Mouse (Mus musculus): ENCODE data around the gene Tiam2. TPM values are rescaled to one million over a fixed set of nuclear protein-coding genes. Genes with fewer than 3 reads are reported as not detected.

Gene Tiam2
- polyA plus RNA-seq, 1 experiment from 2014 or later, result 0.56 TPM

DNA sequence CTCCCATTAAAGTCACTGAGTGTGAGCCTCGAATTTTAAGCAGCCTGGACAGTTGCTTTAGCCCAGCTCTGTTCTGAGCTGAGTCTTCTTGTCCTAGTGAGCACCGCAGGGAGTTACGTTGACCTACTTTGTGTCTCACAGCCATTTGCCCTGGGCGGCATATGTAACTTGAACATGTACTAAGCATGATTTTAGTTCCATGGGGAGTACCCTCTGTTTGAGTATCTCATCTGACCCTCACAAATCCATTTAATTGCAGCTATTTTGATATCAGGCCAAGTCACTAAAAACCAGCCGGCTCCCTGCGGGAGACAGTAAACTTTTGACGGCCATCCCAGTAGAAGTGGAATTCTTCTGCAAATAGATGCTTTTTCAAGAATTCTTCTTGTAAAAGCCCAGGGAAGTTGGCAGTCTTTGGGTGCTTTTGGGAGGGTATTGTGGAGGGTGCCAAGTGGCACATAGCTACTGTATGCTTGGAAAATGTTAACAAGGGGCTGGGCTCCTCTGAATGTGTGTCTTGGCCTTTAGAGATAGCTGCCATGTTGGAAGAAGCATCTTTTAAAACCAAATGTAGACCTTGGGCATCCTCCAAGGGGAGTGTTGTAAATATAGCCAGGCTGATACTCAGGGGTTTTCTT lies 10.6 kb downstream of the Tiam2 start:
- 80% methylated on average over 7 of the region's 7 CpGs for WGBS (ENCODE audit: insufficient replicate concordance)
- DNase-seq (no peak), ATAC-seq (no peak)
- Histone ChIP-seq H3K4me1 (ENCODE audit: insufficient read depth) (no peaks in the 10 kb centered on the region), H3K9me3 (ENCODE audit: low read length) (no peaks in the 10 kb centered on the region), H3K9ac (replicated peaks) (no peak overlapping the region), H3K36me3 (replicated peaks; ENCODE audit: insufficient read depth, low read length) (no peaks in the 10 kb centered on the region), H3K4me2 (ENCODE audit: low read depth, low read length) (no peak overlapping the region), H3K4me3 (ENCODE audit: low read depth, low read length) (no peak overlapping the region), H3K27me3 (ENCODE audit: insufficient read depth, low read length) (no peaks in the 10 kb centered on the region), H3K27ac (ENCODE audit: low read depth) (no peak overlapping the region)
- no peak for TF ChIP-seq EP300 (IDR thresholded peaks at IDR 0.05; ENCODE audit: low read depth)
- no peak for TF ChIP-seq CTCF (IDR thresholded peaks at IDR 0.05; ENCODE audit: low read depth)

DNA sequence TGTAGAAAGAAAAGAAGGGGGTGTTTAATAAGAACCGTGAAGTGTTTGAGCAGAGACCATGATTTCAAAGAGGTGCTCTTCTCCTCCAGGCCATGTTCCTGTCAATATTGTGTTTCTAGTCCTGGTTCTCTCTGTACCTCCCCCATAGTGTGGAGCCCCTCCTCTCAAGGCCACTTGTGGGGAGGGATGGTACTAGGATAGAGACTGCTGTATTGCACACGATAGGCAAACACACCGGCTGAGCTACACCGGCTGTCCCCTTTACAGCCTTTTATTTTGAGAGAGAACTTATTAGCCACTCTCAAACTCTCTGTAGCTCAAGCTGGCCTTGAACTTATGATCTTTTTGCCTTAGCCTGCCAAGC lies 11.1 kb downstream of the Tiam2 start:
- Histone ChIP-seq H3K27me3 (ENCODE audit: insufficient read depth, low read length) (no peaks in the 10 kb centered on the region), H3K4me2 (ENCODE audit: low read depth, low read length) (no peak overlapping the region), H3K4me3 (ENCODE audit: low read depth, low read length) (no peak overlapping the region), H3K4me1 (ENCODE audit: insufficient read depth) (no peaks in the 10 kb centered on the region), H3K9ac (replicated peaks) (no peak overlapping the region), H3K27ac (ENCODE audit: low read depth) (no peak overlapping the region), H3K36me3 (replicated peaks; ENCODE audit: insufficient read depth, low read length) (no peaks in the 10 kb centered on the region), H3K9me3 (ENCODE audit: low read length) (no peaks in the 10 kb centered on the region)
- no peak for ATAC-seq
- 74% methylated on average over 4 of the region's 4 CpGs for WGBS (ENCODE audit: insufficient replicate concordance)
- no peak for TF ChIP-seq CTCF (IDR thresholded peaks at IDR 0.05; ENCODE audit: low read depth)
- DNase-seq, result no peak

DNA sequence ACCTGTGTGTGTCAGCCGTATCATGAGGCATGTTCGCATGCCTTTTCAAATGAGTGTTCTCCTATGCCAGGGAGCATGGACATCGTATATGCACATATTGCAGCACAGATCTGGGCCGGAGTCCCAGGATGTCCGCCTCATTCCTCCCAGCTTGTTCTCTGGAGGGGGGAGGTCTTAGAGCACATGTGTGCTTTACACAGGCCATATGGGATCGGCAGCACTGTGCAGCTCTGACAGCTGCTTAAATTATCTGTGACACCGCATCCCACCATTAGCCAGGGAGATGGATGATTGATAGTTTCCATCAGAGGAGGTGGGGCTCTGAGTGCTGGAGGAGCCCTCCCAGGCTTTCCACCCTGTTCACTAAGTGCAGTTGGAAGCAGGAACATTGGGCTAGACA lies 12.4 kb downstream of the Tiam2 start:
- no peak overlapping the region for H3K4me2 ChIP-seq (ENCODE audit: low read depth, low read length)
- TF ChIP-seq EP300 (IDR thresholded peaks at IDR 0.05; ENCODE audit: low read depth) (no peak), CTCF (IDR thresholded peaks at IDR 0.05; ENCODE audit: low read depth) (no peak)
- H3K36me3 ChIP-seq (replicated peaks; ENCODE audit: insufficient read depth, low read length), result no peaks in the 10 kb centered on the region
- 82% methylated on average over 7 of the region's 7 CpGs for WGBS (ENCODE audit: insufficient replicate concordance)
- H3K27me3 ChIP-seq (ENCODE audit: insufficient read depth, low read length), result no peaks in the 10 kb centered on the region
- H3K4me3 ChIP-seq (ENCODE audit: low read depth, low read length), result no peak overlapping the region
- no peaks in the 10 kb centered on the region for H3K4me1 ChIP-seq (ENCODE audit: insufficient read depth)
- H3K9ac ChIP-seq (replicated peaks), result no peak overlapping the region
- ATAC-seq (no peak), DNase-seq (no peak)
- H3K9me3 ChIP-seq (ENCODE audit: low read length), result no peaks in the 10 kb centered on the region
- H3K27ac ChIP-seq (ENCODE audit: low read depth), result no peak overlapping the region

DNA sequence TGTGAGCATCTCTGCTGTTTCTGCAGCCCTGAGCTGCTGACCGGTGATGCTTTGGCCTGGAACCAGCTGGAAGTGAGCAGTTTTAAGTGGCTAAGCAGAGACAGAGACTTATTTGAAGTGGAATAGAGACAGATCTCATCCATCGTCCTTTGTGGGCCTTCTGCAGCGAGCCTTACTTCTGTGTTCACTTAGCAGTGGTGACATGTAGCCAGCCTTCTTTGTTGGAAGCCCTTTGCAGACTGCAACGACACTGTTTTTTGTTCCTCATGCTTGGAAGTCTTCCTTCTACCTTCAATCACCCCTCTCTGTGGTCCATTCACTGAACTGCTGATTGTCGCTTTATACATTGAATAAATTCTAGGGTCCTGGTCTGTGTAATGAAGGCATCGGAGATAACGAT lies 18.5 kb downstream of the Tiam2 start:
- no peaks in the 10 kb centered on the region for H3K36me3 ChIP-seq (replicated peaks; ENCODE audit: insufficient read depth, low read length)
- ATAC-seq, result no peak
- no peak overlapping the region for H3K4me3 ChIP-seq (ENCODE audit: low read depth, low read length)
- H3K4me2 ChIP-seq (ENCODE audit: low read depth, low read length), result no peak overlapping the region
- no peaks in the 10 kb centered on the region for H3K4me1 ChIP-seq (ENCODE audit: insufficient read depth)
- no peak overlapping the region for H3K9ac ChIP-seq (replicated peaks)
- TF ChIP-seq CTCF (IDR thresholded peaks at IDR 0.05; ENCODE audit: low read depth) (no peak), EP300 (IDR thresholded peaks at IDR 0.05; ENCODE audit: low read depth) (no peak)
- H3K27me3 ChIP-seq (ENCODE audit: insufficient read depth, low read length), result no peaks in the 10 kb centered on the region
- DNase-seq, result no peak
- no peaks in the 10 kb centered on the region for H3K9me3 ChIP-seq (ENCODE audit: low read length)
- 82% methylated on average over 7 of the region's 7 CpGs for WGBS (ENCODE audit: insufficient replicate concordance)
- no peak overlapping the region for H3K27ac ChIP-seq (ENCODE audit: low read depth)

DNA sequence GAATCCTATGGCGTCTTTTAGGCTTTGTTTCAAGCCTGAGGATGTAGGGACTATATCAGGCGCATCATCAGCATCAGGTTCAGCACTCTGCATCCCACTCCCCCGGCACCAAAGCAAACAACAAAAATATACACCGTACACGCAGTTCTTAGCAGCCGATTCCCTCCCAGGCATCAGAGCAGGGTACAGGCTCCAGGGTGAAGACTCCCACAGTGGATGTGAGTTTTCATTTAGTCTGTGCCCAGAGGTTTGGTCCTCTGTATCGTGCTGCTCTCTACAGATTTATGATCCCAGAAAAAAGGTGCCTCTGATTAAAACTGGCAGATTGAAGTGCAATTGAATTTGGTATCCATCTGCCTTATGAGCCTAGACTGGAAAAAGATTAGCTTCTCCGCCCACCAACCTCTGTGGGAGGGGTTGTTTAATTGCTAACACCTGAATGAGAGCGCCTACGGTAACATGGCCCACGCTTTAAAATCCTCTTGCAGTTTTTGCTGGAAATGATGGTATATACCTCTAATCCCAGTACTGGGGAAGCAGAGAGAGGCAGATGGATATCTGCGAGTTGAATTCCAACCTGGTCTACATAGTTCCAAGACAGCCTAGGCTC lies 19.0 kb downstream of the Tiam2 start:
- no peak overlapping the region for H3K4me3 ChIP-seq (ENCODE audit: low read depth, low read length)
- H3K9ac ChIP-seq (replicated peaks), result no peak overlapping the region
- H3K27ac ChIP-seq (ENCODE audit: low read depth), result no peak overlapping the region
- no peaks in the 10 kb centered on the region for H3K27me3 ChIP-seq (ENCODE audit: insufficient read depth, low read length)
- no peaks in the 10 kb centered on the region for H3K36me3 ChIP-seq (replicated peaks; ENCODE audit: insufficient read depth, low read length)
- ATAC-seq (no peak), DNase-seq (no peak)
- no peak overlapping the region for H3K4me2 ChIP-seq (ENCODE audit: low read depth, low read length)
- 73% methylated on average over 12 of the region's 12 CpGs for WGBS (ENCODE audit: insufficient replicate concordance)
- H3K9me3 ChIP-seq (ENCODE audit: low read length), result no peaks in the 10 kb centered on the region
- no peaks in the 10 kb centered on the region for H3K4me1 ChIP-seq (ENCODE audit: insufficient read depth)
- TF ChIP-seq CTCF (IDR thresholded peaks at IDR 0.05; ENCODE audit: low read depth) (no peak), EP300 (IDR thresholded peaks at IDR 0.05; ENCODE audit: low read depth) (no peak)

DNA sequence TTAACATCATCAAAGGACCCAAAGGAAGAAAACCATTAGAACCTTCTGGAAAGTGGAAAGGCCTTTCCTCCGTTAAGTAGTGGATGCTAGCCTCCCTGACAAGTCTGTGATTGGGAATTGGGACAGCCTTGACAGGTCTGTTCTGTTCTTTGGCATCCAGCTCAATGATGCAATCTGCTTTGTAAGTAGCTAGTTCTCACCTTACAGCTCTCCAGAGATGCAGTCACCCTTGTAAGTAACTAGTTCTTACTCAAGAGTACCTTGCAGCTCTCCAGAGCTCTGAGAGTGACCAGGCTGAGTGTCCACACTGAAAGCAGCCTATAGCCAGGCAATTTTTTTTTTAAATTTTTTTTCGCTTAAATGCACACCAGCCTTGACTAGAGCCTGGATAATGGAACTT lies 21.4 kb downstream of the Tiam2 start:
- H3K4me3 ChIP-seq (ENCODE audit: low read depth, low read length), result no peak overlapping the region
- TF ChIP-seq EP300 (IDR thresholded peaks at IDR 0.05; ENCODE audit: low read depth) (no peak), CTCF (IDR thresholded peaks at IDR 0.05; ENCODE audit: low read depth) (no peak)
- no peaks in the 10 kb centered on the region for H3K36me3 ChIP-seq (replicated peaks; ENCODE audit: insufficient read depth, low read length)
- no peak overlapping the region for H3K9ac ChIP-seq (replicated peaks)
- WGBS (ENCODE audit: insufficient replicate concordance), result 75% methylated on average over 2 of the region's 2 CpGs
- no peaks in the 10 kb centered on the region for H3K27me3 ChIP-seq (ENCODE audit: insufficient read depth, low read length)
- H3K9me3 ChIP-seq (ENCODE audit: low read length), result no peaks in the 10 kb centered on the region
- H3K27ac ChIP-seq (ENCODE audit: low read depth), result no peak overlapping the region
- no peaks in the 10 kb centered on the region for H3K4me1 ChIP-seq (ENCODE audit: insufficient read depth)
- no peak for DNase-seq
- no peak for ATAC-seq
- H3K4me2 ChIP-seq (ENCODE audit: low read depth, low read length), result no peak overlapping the region

Measured in liver, postnatal 0 days (tissue).